Mouse (Mus musculus) cerebellum, adult (tissue): ENCODE measurements around the gene Dcxr.
A peak's percentile ranks its signal among the peaks of the same experiment; 100 is the strongest.
"Not testable (repeated sequence)": the region's sequence is repeated elsewhere in the genome, so short reads cannot be mapped to it uniquely, and the experiment has no call there.

Experiments
- ATAC-seq: cut with Nextera tagmentation; 2 replicates; pipeline ENCODE4 v1.9.2; 2017; ENCODE audit warnings: mild to moderate bottlenecking, moderate library complexity, mixed read lengths; ENCODE audit not compliant: insufficient number of reproducible peaks, low FRiP score, low TSS enrichment

Dcxr gene

GRCm38 (mm10) chr11:120730331-120730870 lies 3.3 kb upstream of the Dcxr start:
- ATAC-seq: no peak

- not testable (repeated sequence) for ATAC-seq
Observed at GRCm38 (mm10) chr11:120729432-120730050, 2.5 kb upstream of the Dcxr start.

DNA sequence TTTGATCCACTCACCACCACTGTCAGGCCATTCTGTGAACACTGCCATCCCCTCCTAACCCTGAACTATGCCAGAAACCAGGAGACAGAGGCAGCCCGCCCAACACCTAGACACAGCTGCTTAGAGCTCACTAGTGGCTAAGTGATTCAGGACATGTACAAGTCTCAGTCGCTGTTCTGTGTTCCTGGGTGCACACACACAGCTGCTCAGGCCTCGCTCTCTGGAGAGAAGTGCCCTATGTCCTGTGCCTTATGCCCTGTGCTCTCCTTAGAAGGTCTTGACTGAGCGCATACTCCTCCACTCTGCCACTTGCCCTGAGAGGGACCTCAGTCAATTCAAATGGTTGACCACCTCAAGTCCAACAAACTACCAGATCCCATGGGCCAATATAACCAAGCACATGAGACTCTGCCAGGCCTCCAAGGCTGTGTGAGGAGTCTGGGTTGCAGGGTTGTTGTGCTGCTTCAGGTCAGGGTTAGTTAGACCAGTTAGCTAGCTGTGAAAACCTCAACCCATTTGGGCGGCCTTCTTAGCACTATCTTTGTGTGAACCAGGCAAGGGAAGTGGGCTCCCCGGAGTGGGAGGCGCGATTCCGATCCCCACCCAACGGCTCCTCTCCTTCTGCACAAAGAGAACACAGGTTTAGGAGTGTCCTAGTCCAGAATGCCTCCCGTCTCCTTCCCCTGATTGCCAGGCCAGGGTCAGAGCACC lies 1.6 kb upstream of the Dcxr start:
- no peak for ATAC-seq

GRCm38 (mm10) chr11:120727564-120727963 lies 483 bp upstream of the Dcxr start:
- ATAC-seq: no peak

GRCm38 (mm10) chr11:120726243-120727168 lies 575 bp downstream of the Dcxr start:
- no peak for ATAC-seq

DNA sequence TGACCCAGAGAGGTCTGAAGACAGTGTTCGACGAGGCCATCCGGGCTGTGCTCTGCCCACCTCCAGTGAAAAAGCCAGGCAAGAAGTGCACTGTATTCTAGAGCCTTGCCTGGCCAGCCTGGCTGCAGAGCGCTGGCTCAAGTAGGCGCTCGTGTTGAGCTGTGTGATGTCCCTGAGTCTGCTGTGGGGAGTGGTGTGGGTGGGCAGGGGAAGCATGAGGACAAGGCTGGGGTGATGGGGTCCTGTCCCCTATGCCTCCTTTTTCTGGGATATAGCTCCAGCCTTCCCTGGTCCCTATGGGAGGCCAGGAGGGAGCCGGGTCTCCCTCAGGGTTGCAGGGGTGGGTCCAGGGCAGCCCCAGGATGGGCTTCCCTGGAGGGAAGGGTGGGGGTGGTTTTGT lies 3.6 kb downstream of the Dcxr start:
- ATAC-seq: no peak

DNA sequence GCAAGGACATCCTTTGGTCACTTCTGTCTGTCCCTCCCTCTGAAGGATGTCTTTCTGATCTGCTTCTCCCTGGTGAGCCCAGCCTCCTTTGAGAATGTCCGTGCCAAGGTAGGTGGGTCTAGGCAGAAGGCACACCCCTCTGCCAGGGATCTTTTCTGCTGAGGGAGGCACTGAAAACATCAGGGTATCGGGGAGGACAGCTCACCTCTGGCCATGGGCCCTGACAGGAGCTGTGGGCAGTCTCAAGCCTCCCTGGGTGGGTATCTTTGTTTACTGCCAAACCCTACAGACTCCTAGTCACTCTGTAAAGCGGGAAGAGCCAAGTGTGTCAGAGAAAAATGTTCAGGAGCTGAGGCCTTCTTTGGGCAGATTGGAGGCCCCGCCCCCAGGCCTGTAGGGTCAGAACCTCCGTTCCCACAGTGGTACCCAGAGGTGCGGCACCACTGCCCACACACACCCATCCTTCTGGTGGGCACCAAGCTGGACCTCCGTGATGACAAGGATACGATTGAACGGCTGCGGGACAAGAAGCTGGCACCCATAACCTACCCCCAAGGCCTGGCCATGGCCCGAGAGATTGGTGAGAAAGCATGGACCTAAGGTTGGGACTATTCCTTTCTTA lies 4.2 kb downstream of the Dcxr start:
- ATAC-seq: no peak

DNA sequence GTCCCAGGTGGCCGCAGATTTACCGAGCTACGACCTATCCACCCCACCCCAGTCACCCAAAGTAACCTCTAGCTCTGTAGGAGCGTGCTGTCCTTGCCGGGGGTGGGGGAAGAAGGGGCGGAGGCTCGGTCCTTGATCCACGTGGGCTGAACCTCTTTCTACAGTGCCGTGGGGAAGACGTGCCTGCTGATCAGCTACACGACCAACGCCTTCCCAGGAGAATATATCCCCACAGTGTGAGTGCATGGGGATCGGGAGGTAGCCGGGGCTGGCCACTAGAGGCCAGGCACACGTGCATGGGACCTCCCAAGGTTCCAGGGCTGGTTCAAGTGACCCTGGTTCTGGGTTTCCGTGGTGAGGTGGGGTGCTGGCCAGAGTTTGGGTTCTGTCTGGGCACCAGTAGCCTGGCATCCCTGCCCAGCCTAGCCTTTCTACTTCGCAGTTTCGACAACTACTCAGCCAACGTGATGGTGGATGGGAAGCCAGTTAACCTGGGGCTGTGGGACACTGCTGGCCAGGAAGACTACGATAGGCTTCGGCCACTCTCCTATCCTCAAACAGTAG lies 4.9 kb downstream of the Dcxr start:
- no peak for ATAC-seq

GRCm38 (mm10) chr11:120721124-120722066 lies 5.7 kb downstream of the Dcxr start, which contains the start of gene Rac3:
Gene Rac3, plus strand, starts transcription at chr11:120721470.
- peak; percentile 53; the same call in 1 of the 2 replicates for ATAC-seq

DNA sequence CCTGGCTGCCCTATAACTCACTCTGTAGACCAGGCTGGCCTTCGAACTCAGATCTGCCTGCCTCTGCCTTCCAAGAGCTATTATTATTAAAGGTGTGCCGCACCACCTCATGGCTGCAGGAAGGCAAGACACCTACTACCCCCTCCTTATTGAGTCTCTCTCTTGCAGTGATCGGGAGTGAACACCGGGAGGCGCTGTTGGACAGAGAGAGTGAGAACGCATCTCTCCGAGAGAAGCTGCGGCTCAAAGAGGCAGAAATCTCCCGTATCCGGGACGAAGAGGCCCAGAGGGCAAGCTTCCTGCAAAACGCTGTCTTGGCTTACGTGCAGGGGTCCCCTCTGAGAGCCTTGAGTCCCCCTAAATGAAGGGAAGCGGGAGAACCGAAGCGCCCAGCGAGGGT lies 6.6 kb downstream of the Dcxr start:
- peak; percentile 51; the same call in 1 of the 2 replicates for ATAC-seq

DNA sequence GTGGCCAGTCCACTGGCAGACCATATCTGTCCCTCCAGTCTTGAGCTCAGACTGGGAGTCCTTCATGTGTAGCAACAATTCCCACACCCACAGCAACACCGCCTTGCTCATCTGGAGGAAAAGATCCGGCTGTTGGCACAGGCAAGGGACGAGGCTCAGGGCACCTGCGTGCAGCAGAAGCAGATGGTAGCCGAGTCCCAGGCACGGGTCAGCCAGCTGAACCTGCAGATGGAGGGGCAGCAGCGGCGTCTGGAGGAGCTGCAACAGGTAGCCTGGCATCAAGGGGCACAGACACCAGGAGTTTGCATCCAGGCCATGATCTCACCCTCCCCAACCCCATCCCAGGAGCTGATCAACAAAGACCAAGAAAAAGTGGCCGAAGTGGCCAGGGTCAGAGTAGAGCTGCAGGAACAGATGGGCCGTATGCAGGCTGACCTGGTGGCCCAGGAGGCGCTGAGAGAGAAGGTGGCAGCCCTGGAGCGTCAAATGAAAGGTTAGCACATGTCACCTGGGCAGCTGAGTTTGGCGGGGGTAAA lies 7.2 kb downstream of the Dcxr start:
- ATAC-seq: no peak

DNA sequence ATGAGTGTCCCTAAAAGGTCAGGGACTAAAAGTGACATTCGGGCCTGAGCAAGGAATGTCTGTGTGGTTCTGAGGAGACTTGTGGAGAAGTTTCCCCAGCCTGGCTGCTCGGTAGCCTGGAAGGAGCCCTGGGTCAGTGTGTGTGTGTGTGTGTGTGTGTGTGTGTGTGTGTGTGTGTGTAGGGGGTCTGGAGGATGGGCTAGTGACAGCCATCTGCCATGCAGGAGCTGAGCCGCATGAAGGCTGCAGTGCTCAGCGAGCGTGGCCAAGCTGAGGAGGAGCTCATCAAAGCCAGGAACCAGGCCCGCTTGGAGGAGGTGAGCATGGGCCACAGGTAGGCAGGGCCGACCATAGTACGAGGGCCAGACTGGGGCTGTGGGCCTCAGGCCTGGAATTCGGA lies 7.8 kb downstream of the Dcxr start:
- no peak for ATAC-seq

DNA sequence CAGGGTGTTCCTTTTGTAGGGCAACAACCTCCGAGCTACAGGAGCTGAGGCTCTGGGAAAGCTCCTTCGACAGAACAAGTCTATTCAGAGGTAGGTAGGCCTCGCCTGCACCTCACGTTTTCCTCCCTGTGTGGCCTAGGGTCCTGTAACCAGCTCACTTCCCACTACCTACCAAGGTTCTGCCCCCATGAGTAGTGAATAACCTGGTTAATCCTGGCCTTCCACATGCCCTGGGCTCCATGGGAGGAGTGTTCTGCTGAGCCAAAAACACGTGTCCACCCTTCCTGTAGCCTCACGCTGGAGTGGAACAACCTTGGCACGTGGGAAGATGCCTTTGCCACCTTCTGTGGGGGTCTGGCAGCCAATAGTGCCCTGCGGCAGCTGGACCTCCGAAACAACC lies 11.9 kb downstream of the Dcxr start:
- ATAC-seq: no peak

GRCm38 (mm10) chr11:120714546-120714945 lies 12.5 kb downstream of the Dcxr start:
- ATAC-seq: no peak

- peak; percentile 97 for ATAC-seq
Observed at GRCm38 (mm10) chr11:120713580-120714518, 13.2 kb downstream of the Dcxr start, which contains the start of the genes Cenpx and Lrrc45. Gene Cenpx, minus strand, starts transcription at chr11:120713738. Gene Lrrc45, plus strand, starts transcription at chr11:120713925.

DNA sequence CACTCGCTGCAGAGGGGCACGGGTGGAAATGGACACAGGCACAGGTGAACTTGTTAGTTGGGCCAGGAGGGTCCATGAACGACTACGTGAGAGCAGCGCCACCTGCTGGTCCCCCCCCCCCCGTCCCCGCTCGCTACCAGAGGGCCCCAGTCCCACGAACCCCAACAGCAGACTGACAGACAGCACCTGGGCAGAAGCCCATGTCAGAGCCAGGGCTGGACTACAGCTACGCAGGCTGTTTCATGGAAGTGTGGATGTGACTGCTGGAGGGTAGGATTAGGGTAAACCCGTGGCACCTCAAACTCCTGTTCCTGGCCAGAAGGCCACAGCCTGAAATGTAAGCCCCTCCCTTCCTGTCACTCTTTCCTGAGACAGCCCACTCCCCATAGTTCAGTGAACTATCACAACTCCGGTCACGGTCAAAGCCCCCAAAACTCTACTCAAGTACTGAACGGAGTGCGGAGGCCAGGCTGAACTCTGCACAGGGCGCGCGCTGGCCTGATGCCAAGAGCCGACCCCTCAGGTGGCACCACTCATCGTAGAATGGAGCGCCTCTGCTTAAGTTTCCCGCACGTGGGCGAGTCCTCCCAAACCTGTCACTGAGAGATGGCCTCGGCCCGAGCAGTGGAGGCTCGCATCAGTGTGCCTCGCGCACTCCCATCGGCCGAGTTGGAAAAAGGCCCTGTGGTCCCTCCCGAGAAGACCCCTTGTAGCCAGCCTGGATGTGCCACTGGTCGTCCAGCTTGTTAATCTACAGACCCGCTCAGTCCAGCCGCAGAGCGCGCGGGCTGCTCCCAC lies 14.1 kb downstream of the Dcxr start:
- ATAC-seq: no peak
